Mouse (Mus musculus) cerebellum, adult 11-12 months (tissue): Measurements from ENCODE around the gene Sstr5.

Source experiments
- DNase-seq: peaks from one replicate; pipeline ENCODE4 v3.0.0; 2022

Gene Sstr5

GRCm38 (mm10) chr17:25472044-25472443 lies 25.0 kb downstream of the Sstr5 start:
- DNase-seq: no peak

- DNase-seq: no peak
Observed at GRCm38 (mm10) chr17:25471418-25471817, 25.7 kb downstream of the Sstr5 start.

GRCm38 (mm10) chr17:25469798-25470197 lies 27.3 kb downstream of the Sstr5 start:
- DNase-seq: no peak

- no peak for DNase-seq
Observed at GRCm38 (mm10) chr17:25468301-25468700, 28.8 kb downstream of the Sstr5 start.

- DNase-seq: no peak
Observed at GRCm38 (mm10) chr17:25467781-25468180, 29.3 kb downstream of the Sstr5 start.

GRCm38 (mm10) chr17:25466257-25466656 lies 30.8 kb downstream of the Sstr5 start:
- no peak for DNase-seq

GRCm38 (mm10) chr17:25464091-25464490 lies 33.0 kb downstream of the Sstr5 start:
- no peak for DNase-seq

- no peak for DNase-seq
Observed at GRCm38 (mm10) chr17:25463326-25463945, 33.7 kb downstream of the Sstr5 start.

- DNase-seq: no peak
Observed at GRCm38 (mm10) chr17:25462236-25462875, 34.7 kb downstream of the Sstr5 start.

GRCm38 (mm10) chr17:25456540-25456939 lies 40.5 kb downstream of the Sstr5 start:
- DNase-seq: no peak

- DNase-seq: no peak
Observed at GRCm38 (mm10) chr17:25454272-25454671, 42.8 kb downstream of the Sstr5 start, which contains the start of gene Tekt4. Gene Tekt4, plus strand, starts transcription at chr17:25454615.

GRCm38 (mm10) chr17:25452246-25452965 lies 44.7 kb downstream of the Sstr5 start:
- no peak for DNase-seq

GRCm38 (mm10) chr17:25450329-25450728 lies 46.8 kb downstream of the Sstr5 start:
- DNase-seq: no peak

- DNase-seq: no peak
Observed at GRCm38 (mm10) chr17:25447865-25448264, 49.2 kb downstream of the Sstr5 start.

GRCm38 (mm10) chr17:25445841-25446240 lies 51.2 kb downstream of the Sstr5 start:
- no peak for DNase-seq

- DNase-seq: no peak
Observed at GRCm38 (mm10) chr17:25445074-25445473, 52.0 kb downstream of the Sstr5 start.

GRCm38 (mm10) chr17:25442889-25443288 lies 54.2 kb downstream of the Sstr5 start:
- no peak for DNase-seq

GRCm38 (mm10) chr17:25441417-25441816 lies 55.7 kb downstream of the Sstr5 start:
- no peak for DNase-seq
